ENCODE assay signal across 14 mouse cellular contexts in the genomic region with DNA sequence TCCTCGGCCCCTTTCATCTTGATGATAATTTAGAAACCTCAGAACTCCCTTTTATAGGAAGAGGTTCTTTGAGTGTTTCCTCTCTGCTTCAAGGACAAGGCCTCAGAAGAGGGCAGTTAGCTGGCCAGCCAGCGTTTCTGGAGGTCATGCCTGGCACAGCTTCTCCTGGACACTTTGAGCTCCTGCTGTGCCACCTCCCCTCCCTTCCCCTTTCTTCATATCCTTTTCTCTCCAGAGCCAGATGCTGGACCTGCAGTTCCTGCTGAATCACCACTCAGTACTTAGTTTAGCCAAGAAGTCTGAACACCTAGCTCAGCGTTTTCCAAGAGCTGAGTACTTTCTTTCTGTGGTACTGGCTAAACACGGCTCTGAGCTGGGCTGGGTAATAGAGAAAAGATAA. TPM values are rescaled to one million over a fixed set of nuclear protein-coding genes. Genes with fewer than 3 reads are reported as not detected.
DNase-seq lines count a peak whose midpoint lies in the region; ATAC-seq and TF ChIP-seq lines count a peak whose summit lies in the region.
"Had no signal": no experiment of that assay in that cellular context is flagged by ENCODE, and none has a peak within 500 bp of the region (broad histone marks: within the 10 kb centered on the region; RNA-seq: fewer than 3 reads in every experiment).

No protein-coding gene starts in this region.

- DNase-seq in heart, adult 9 months (ENCODE audit: low spot score in 2 of 2): peak; percentile 26 to 41
- DNase-seq in 416B (ENCODE audit: low read depth) (peak; percentile 79), MEL (ENCODE audit: low read depth, low spot score) (peak; percentile 36)
- DNase-seq in gastrocnemius, postnatal 25 days: peak; percentile 78
- DNase-seq: cerebellum, postnatal 14 days had no signal

- ATAC-seq in heart, embryonic 12.5 days (ENCODE audit: insufficient number of reproducible peaks, low FRiP score): no peak
- no peak for ATAC-seq in intestine, embryonic 16.5 days
- no peak for ATAC-seq in inflammation-experienced regulatory T-cells, adult 6 months

- no peaks in the 10 kb centered on the region for H3K36me3 ChIP-seq in heart, embryonic 12.5 days
- H3K36me3 ChIP-seq in MEL (ENCODE audit: control insufficient read depth in 1 of 2, insufficient read depth in 2 of 2, low read length in 2 of 2): peaks cover 0 to 44% of the 10 kb centered on the region in 2 experiments; a peak in 2 of 4 replicates
- H3K36me3 ChIP-seq in intestine, embryonic 16.5 days (ENCODE audit: control insufficient read depth, insufficient read depth, low read length): no peaks in the 10 kb centered on the region
- H3K36me3 ChIP-seq: embryonic facial prominence, embryonic 12.5 days; forebrain, embryonic 10.5 days; hindbrain, embryonic 15.5 days; lung, embryonic 15.5 days had no signal

- H3K27ac ChIP-seq in heart, embryonic 12.5 days (ENCODE audit: poor library complexity, severe bottlenecking): no peak overlapping the region
- H3K27ac ChIP-seq in MEL (ENCODE audit: control insufficient read depth, low read depth, low read length): no peak overlapping the region
- H3K27ac ChIP-seq in intestine, embryonic 16.5 days (ENCODE audit: low read length): no peak overlapping the region
- H3K27ac ChIP-seq: embryonic facial prominence, embryonic 12.5 days; forebrain, embryonic 10.5 days; hindbrain, embryonic 15.5 days; lung, embryonic 15.5 days had no signal

- no peaks in the 10 kb centered on the region for H3K79me2 ChIP-seq in MEL (ENCODE audit: control insufficient read depth, insufficient read depth, low read length, poor library complexity)

- H3K4me2 ChIP-seq in heart, embryonic 12.5 days: no peak overlapping the region
- no peak overlapping the region for H3K4me2 ChIP-seq in intestine, embryonic 16.5 days (ENCODE audit: low read depth, low read length)
- H3K4me2 ChIP-seq: embryonic facial prominence, embryonic 12.5 days; hindbrain, embryonic 15.5 days; lung, embryonic 15.5 days had no signal

- H3K4me1 ChIP-seq in heart, embryonic 12.5 days (replicated peaks): peaks cover 21% of the 10 kb centered on the region
- H3K4me1 ChIP-seq in MEL (ENCODE audit: control insufficient read depth in 1 of 2, insufficient read depth in 2 of 2, low read length in 2 of 2): peaks cover 24 to 62% of the 10 kb centered on the region in 2 experiments
- H3K4me1 ChIP-seq in intestine, embryonic 16.5 days (ENCODE audit: control insufficient read depth, insufficient read depth, low read length): peaks cover 9% of the 10 kb centered on the region

- no peak for TF ChIP-seq EP300 in MEL (IDR thresholded peaks at IDR 0.05; ENCODE audit: low read depth in 1 of 2, low read length in 2 of 2)

- no peaks in the 10 kb centered on the region for H3K9me3 ChIP-seq in heart, embryonic 12.5 days (replicated peaks)
- no peaks in the 10 kb centered on the region for H3K9me3 ChIP-seq in MEL (replicated peaks; ENCODE audit: insufficient read depth, low read length)
- H3K9me3 ChIP-seq in intestine, embryonic 16.5 days (ENCODE audit: control insufficient read depth, low read length): no peaks in the 10 kb centered on the region
- H3K9me3 ChIP-seq: embryonic facial prominence, embryonic 12.5 days; forebrain, embryonic 10.5 days; hindbrain, embryonic 15.5 days; lung, embryonic 15.5 days had no signal

- H3K4me3 ChIP-seq in heart, embryonic 12.5 days: no peak overlapping the region
- no peak overlapping the region for H3K4me3 ChIP-seq in MEL (ENCODE audit: control insufficient read depth in 1 of 2, insufficient read depth in 1 of 2, low read depth in 2 of 2, low read length in 2 of 2)
- no peak overlapping the region for H3K4me3 ChIP-seq in intestine, embryonic 16.5 days (ENCODE audit: low read length)
- H3K4me3 ChIP-seq: embryonic facial prominence, embryonic 12.5 days; forebrain, embryonic 10.5 days; hindbrain, embryonic 15.5 days; lung, embryonic 15.5 days had no signal

- TF ChIP-seq POLR2A in MEL (IDR thresholded peaks at IDR 0.05; ENCODE audit: control insufficient read depth in 1 of 2, insufficient read depth in 1 of 2, low read depth in 1 of 2, low read length in 2 of 2, poor library complexity in 1 of 2): no peak

- TF ChIP-seq CTCF in MEL (IDR thresholded peaks at IDR 0.05 in 2 of 3, conservative IDR thresholded peaks at IDR 0.05 in 1 of 3; ENCODE audit: control insufficient read depth in 1 of 3, insufficient read depth in 1 of 3, low read depth in 2 of 3, low read length in 3 of 3, poor library complexity in 1 of 3, severe bottlenecking in 1 of 3): no peak

- WGBS in heart, embryonic 12.5 days: 68% methylated on average over 4 of the region's 4 CpGs
- WGBS in intestine, embryonic 16.5 days: 74% methylated on average over 4 of the region's 4 CpGs

- no peak overlapping the region for H3K9ac ChIP-seq in heart, embryonic 12.5 days
- no peak overlapping the region for H3K9ac ChIP-seq in MEL (ENCODE audit: control insufficient read depth, low read depth, low read length, poor library complexity, severe bottlenecking)
- H3K9ac ChIP-seq in intestine, embryonic 16.5 days (ENCODE audit: low read depth, low read length): no peak overlapping the region
- H3K9ac ChIP-seq: embryonic facial prominence, embryonic 12.5 days; hindbrain, embryonic 15.5 days; lung, embryonic 15.5 days had no signal

- no peaks in the 10 kb centered on the region for H3K27me3 ChIP-seq in heart, embryonic 12.5 days (replicated peaks)
- H3K27me3 ChIP-seq in MEL (ENCODE audit: control insufficient read depth in 1 of 2, insufficient read depth in 2 of 2, low read length in 2 of 2): no peaks in the 10 kb centered on the region
- H3K27me3 ChIP-seq in intestine, embryonic 16.5 days (replicated peaks; ENCODE audit: control insufficient read depth, insufficient read depth, low read length): no peaks in the 10 kb centered on the region
- H3K27me3 ChIP-seq: embryonic facial prominence, embryonic 12.5 days; hindbrain, embryonic 15.5 days; lung, embryonic 15.5 days had no signal

- TF ChIP-seq RAD21 in MEL (IDR thresholded peaks at IDR 0.05; ENCODE audit: low read depth, low read length): no peak

TF ChIP-seq in MEL, 35 proteins besides CTCF, POLR2A, EP300 and RAD21:
- TF ChIP-seq TBP (IDR thresholded peaks at IDR 0.05; ENCODE audit: low read depth, low read length): no peak
- TF ChIP-seq SMC3 (IDR thresholded peaks at IDR 0.05; ENCODE audit: low read depth, low read length): no peak
- TF ChIP-seq ELF1 (IDR thresholded peaks at IDR 0.05; ENCODE audit: low read depth, low read length): no peak
- TF ChIP-seq MAFK (IDR thresholded peaks at IDR 0.05; ENCODE audit: borderline replicate concordance, low read depth, low read length): 0 out of 2 replicates have a peak, but pooled peaks have one; percentile 34
- TF ChIP-seq MAZ (IDR thresholded peaks at IDR 0.05; ENCODE audit: low read depth, low read length): no peak
- no peak for TF ChIP-seq MXI1 (IDR thresholded peaks at IDR 0.05; ENCODE audit: low read depth, low read length)

RNA-seq across cellular contexts. Expression of a gene that starts 32.5 kb away (rescaled TPM):
- 4.4 and 4.7 TPM in 2 replicates for polyA plus RNA-seq in heart, embryonic 12.5 days (2016; fragmentation: Nextera tagmentation; extraction: Ambion mirVana)
- 0.07 and 0.08 TPM in 2 replicates for total RNA-seq in MEL (2012; rRNA removed)
- polyA plus RNA-seq in MEL (2012; ENCODE audit: insufficient read depth in 1 of 2, insufficient read length in 2 of 2, low read depth in 1 of 2, low replicate concordance in 2 of 2, missing spikeins in 1 of 2): under 1 TPM in 1 of 2 experiments, not detected in 1; 0.29 TPM
- total RNA-seq in gastrocnemius, postnatal 25 days (2021): 10 to 100 TPM; 12.3 to 13.0 TPM
- 45.7 and 60.3 TPM in 2 replicates for polyA plus RNA-seq in intestine, embryonic 16.5 days (2015; fragmentation: Nextera tagmentation; extraction: Ambion mirVana)
- under 1 TPM in 2 of 3 experiments, not detected in 1; 0.20 to 0.29 TPM for polyA plus RNA-seq in inflammation-experienced regulatory T-cells, adult 6 months (2017; shearing (Covaris generic))

RNA-seq across cellular contexts. Expression of a gene that starts 37.3 kb away (rescaled TPM):
- polyA plus RNA-seq in heart, embryonic 12.5 days (2016; fragmentation: Nextera tagmentation; extraction: Ambion mirVana): not detected in 2 replicates
- not detected in 2 replicates for total RNA-seq in MEL (2012; rRNA removed)
- polyA plus RNA-seq in MEL (2012; ENCODE audit: insufficient read depth in 1 of 2, insufficient read length in 2 of 2, low read depth in 1 of 2, low replicate concordance in 2 of 2, missing spikeins in 1 of 2): under 1 TPM in 1 of 2 experiments, not detected in 1; 0.32 TPM
- not detected for total RNA-seq in gastrocnemius, postnatal 25 days (2021)
- 0.28 TPM in 1 of 2 replicates, not detected in the other for polyA plus RNA-seq in intestine, embryonic 16.5 days (2015; fragmentation: Nextera tagmentation; extraction: Ambion mirVana)
- polyA plus RNA-seq in inflammation-experienced regulatory T-cells, adult 6 months (2017; shearing (Covaris generic)): not detected
- total RNA-seq: layer of hippocampus, adult 8-10 months had no signal
- polyA plus RNA-seq: forebrain, embryonic 10.5 days; hindbrain, embryonic 15.5 days; lung, embryonic 15.5 days had no signal

RNA-seq across cellular contexts. Expression of a gene that starts 50.6 kb away (rescaled TPM):
- polyA plus RNA-seq in heart, embryonic 12.5 days (2016; fragmentation: Nextera tagmentation; extraction: Ambion mirVana): 0.21 and 0.28 TPM in 2 replicates
- total RNA-seq in MEL (2012; rRNA removed): not detected in 2 replicates
- not detected for polyA plus RNA-seq in MEL (2012; ENCODE audit: insufficient read depth in 1 of 2, insufficient read length in 2 of 2, low read depth in 1 of 2, low replicate concordance in 2 of 2, missing spikeins in 1 of 2)
- not detected for total RNA-seq in gastrocnemius, postnatal 25 days (2021)
- 0.07 and 0.15 TPM in 2 replicates for polyA plus RNA-seq in intestine, embryonic 16.5 days (2015; fragmentation: Nextera tagmentation; extraction: Ambion mirVana)
- polyA plus RNA-seq in inflammation-experienced regulatory T-cells, adult 6 months (2017; shearing (Covaris generic)): under 1 TPM in 2 of 3 experiments, not detected in 1; 0.28 to 0.40 TPM
- total RNA-seq: liver, adult 2 months had no signal
- polyA plus RNA-seq: forebrain, embryonic 10.5 days; liver, adult 2 months had no signal
